Mouse (Mus musculus): Measurements from ENCODE around the gene Snx1.

The Snx1 gene

DNA sequence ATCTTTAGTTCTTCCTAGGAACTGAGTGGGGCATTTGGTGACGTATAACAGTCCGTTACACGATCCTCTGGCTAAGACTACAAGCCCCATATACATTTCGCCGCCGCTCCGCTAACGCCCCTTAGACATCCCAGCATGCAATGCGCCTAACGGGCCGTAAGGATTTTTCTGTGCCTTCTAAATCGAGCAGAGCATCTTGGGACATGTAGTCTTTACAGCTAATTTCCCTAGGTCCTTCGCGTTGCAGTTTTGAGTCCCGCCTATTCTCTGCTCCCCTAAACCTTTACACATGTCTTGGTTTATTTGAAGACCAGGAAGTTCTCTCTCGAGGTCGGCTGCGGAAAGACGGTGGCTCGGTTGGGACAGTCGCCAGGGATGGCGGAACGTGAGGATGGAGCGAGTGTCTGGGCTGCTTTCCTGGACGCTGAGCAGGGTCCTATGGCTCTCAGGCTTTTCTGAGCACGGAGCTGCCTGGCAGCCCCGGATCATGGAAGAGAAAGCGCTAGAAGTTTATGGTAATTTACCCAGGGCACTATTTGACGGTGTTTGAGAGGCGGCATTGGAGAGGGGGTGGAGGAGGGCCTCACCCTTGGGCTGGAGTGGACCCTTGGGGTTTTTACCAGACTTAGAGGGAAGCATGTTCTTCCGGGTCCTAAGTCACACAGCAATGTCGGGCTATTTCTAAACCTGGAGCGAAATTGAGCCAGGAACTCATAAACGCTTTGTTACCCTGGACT, at the start of gene Snx1, which contains the start of gene Ciao2a:
Gene Snx1, minus strand, starts transcription at position 132 of the 737 bp plus-strand sequence.
Gene Ciao2a, plus strand, starts transcription at position 156 of the 737 bp plus-strand sequence.
- peak; percentile 87 for DNase-seq (ENCODE audit: extremely low spot score, low spot score)

DNA sequence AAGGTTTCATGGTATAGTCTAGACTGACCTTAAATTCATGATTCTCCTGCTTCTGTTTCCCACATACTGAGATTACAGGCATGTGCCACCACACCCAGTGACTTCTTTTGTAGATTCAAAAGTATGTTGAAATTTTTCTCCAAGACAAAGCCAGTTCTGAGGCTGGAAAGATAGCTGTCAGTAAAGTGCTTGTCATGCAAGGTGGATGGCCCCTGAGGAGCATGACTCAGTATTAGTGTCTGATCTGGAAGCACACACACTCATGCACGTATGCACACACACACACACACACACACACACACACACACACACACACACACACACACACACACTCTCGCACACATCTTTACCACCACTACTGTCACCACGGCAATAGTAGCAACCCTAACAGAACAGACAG, 48.6 kb upstream of the Snx1 start:
- no peak for DNase-seq (ENCODE audit: extremely low spot score, low spot score)

DNA sequence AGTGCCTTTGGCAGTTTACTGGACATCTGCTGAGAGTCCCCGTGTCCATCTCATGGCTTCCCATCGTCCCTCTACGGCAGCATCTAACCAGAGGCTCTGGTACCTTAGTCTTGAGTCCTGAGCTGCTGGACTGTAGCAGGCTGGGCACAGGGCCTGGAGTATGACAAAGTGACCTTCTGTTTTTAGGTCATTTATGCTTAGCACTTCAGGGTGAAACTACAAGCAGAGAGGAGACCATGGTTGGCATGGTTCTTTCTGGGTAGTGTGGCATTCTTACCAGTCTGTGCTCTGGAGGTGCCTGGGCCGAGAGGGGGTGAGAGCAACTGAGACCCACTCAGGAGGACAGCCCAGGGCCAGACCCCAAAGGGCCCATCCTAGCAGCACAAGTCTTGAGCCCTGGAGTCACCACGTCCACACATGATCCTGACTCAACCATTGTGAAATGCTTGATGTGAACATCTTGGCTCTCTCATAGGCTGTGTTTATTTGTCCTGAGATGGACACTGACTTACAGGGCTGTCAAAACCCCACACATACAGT, 47.0 kb upstream of the Snx1 start:
- no peak for DNase-seq (ENCODE audit: extremely low spot score, low spot score)

DNA sequence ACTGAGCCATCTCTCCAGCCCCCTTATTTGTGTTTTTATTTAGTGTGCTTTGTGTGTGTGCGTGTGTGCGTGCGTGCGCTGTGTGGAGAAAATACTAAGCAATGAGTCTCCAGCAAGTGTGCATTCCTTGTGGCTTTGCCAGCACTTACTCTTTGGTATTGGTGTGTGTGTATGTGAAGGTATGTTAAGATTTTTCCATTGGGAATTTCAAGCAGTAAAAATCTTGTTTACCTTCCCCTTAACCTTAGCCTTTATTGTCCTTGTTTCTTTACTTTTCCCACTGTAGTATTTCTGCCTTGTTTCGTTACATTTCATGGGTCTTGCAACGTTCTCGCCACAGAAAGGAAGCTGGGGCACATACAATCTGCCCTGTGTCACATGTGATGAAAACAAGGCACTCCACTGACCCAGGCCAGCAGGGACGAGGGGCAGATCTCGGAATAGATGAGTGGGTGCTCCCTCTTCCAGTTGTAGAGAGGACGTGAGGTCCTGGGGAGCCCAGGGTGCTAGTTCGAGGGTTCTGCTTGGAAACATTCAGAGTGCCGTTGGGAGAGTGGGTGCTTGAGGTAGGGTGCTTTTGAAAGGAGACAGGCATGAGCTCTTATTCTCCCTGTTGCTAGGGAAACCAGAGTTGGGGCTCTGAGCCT, 45.0 kb upstream of the Snx1 start:
- DNase-seq (ENCODE audit: extremely low spot score, low spot score) = no peak

DNA sequence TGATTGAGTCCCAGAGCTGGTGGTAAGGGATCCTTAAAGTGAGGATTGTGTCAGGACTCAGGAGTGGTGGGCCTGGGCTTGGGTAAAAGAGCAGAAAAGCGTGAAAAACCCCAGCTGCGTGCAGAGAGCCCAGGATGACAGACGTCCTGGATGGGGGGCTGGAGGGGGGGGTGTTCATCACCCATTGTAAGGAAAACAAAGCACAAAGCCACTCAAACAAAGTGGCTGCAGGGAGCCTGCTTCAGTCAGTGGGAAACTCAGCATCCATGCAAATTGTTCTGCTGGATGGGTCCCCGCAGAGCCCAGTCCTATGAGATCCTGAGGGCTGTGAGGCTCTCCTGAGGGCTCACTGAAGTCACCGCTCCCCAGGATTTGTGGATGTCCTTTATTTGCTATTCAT, 44.1 kb upstream of the Snx1 start:
- peak; percentile 37 for DNase-seq (ENCODE audit: extremely low spot score, low spot score)

DNA sequence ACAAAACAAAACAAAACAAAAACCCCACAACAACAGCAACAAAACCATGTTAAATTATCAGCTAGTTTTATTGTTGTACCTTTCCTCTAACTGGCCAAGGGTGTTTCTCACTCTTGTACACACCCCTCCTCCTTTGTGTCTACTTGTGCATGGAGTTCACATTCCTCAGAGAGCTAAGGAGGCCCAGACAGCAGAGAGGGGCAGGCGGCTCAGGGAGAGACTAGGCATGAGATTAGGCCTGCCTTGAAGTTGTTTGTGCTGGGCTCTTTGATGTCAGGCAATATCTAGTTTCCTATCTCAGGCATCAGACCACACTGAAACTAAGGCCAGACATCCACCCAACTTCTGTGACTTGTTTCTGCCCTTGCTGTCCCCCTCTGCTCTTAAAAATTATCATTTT, 41.8 kb upstream of the Snx1 start:
- no peak for DNase-seq (ENCODE audit: extremely low spot score, low spot score)

DNA sequence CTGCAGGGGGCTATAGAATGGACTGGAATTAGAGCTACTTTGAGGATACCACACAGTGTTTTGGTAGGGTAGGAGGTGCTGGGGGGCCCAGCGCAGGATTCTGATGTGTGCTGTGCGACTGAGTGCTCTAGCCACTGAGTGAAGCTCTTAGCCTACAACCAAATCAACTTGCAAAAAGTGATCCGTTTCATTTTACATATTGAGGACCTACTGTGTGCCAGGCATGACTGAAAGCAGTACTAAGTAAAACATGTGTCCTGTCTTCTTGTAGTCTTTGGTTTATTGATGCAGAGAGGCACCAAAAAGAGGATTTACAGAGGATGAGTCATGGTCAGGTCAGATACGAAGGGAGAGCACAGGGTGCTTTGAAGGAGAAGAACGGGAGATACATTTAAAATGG, 40.8 kb upstream of the Snx1 start:
- DNase-seq (ENCODE audit: extremely low spot score, low spot score) = no peak

DNA sequence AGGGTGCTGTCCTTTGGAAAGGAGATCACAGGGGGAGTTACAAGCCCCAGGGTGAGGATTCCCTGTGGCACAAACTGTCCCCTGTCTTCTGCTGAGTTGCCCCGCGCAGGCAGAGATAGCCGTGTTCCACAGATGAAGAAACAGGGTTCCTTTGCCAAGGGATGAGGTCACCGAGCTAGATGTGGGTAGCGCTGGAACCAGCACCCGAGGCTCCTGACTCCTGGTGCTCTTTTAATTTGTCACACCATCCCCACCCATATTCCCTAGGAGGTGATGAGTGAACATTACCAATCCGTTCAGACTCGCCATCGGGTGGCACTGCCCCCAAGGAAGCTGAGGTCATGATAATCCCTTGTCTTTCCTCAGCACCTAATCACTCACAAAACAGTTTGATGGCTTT, 36.6 kb upstream of the Snx1 start:
- no peak for DNase-seq (ENCODE audit: extremely low spot score, low spot score)

DNA sequence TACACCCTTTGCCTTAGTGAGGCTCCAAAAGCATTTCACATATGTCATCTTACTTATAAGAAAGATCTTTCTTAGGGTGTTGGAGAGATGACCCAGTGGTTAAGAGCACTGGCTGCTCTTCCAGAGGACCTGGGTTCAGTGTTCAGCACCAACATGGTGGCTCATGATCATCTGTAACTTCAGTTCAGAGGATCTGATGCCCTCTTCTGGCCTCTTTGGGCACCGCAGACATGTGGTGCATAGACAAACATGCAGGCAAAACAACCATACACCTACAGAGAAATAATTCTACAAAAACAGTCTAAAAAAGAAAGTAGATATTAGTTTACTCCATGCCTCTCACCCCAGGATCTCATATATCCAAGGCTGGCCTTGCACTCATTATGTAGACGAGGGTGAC, 33.8 kb upstream of the Snx1 start:
- DNase-seq (ENCODE audit: extremely low spot score, low spot score) = no peak

DNA sequence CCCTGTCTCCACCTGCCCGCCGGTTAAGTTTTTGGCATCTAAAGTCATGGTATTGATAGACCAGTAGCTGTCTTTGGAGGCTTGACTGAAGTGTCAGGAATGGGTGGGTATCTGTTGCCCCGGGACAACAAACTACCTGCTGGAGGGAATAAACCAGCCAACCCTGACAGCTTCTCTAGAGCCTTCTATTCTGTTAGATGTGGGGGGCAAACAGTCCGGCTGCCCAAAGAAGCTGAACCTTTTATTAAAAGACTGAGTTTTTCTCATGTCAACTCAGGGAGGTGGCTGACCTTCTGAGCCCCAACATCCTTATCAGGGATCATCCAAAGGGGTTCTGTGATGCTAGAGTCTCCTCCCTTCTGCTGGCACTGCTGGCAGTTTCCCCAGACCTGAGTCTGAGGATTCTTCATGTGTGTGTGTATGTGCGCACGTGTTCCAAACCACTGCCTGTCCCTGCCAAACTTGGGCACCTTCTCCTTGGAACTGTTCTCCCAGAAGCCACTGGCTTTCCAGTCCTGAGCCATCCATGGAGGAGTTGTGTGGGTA, 32.6 kb upstream of the Snx1 start:
- DNase-seq (ENCODE audit: extremely low spot score, low spot score) = no peak

DNA sequence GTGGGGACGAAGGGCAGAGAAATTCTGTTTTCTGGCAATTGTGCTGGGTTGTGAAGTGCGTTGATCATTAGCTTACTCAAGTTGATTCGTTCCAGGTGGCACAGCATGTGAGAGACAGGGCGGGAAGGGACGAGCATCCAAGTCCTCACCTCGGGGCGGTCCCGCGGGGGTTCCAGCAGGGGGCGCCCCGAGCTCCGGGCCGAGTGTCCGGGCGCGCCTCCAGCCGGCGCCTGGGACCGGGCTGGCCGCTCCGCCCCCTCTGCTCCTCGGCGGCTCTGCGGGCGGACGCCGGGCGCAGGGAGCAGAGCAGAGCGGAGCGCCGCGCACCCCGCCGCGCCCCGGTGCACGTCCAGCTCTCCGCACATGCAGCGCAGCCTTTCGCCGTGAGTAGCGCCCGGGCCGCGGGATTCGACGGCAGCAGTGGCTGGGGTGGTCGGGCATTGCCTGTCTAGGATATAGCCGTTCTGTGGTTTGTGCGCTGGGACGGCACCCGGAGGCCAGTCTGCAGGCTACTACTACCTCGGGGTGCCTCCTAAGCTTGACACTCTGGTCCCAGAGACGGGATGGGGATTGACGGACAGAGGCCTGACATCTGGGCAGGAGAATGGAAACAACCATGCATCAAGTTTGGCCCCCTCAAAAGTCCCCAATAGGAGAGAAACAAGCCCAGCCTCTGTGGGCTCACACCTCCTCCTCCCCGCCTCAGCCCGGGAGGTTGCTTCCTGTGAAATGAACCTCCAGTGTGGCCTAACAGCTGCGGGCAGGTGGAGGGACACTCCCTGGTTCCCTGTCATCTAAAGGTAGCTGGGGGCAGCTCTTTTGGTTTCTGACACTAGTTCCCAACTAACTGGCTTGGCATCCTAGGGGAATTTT, 31.8 kb upstream of the Snx1 start, which contains the start of gene Dapk2:
Gene Dapk2, plus strand, starts transcription at position 266 of the 873 bp plus-strand sequence.
- peak; percentile 81 for DNase-seq (ENCODE audit: extremely low spot score, low spot score)

DNA sequence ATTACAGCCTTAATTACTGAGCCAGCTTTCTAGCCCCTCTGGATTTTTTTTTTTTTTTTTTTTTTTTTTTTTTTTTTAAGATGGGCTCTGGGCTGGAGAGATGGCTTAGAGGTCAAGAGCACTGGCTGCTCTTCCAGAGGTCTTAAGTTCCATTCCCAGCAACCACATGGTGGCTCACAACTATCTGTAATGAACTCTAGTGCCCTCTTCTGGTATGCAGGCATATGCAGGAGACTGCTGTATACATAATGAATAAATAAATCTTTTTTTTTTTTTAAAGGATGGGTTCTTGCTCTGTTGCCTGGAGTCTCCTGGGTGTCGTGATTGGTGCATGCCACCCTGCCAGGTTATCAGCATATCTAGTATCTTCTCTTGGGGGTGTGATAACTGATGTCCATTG, 29.1 kb upstream of the Snx1 start:
- DNase-seq (ENCODE audit: extremely low spot score, low spot score) = no peak

DNA sequence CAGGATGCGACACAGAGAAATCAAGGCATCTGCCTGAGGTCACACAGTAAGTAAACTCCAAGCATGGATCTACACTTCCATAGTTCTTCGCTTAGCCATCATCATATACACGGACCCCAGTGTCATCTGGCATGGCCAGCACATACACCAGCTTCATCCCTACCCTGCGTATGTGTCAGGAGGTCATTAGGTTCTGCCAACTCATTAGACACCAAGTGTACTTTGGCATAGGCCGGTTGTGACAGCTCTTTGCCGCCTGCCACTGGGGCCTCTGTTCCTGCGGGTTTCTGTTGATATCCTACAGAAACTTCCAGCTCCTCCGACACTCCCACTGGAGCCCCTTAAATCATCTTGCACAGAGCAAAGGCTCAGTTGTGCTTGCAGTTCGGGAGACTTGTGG, 27.6 kb upstream of the Snx1 start:
- DNase-seq (ENCODE audit: extremely low spot score, low spot score) = no peak

DNA sequence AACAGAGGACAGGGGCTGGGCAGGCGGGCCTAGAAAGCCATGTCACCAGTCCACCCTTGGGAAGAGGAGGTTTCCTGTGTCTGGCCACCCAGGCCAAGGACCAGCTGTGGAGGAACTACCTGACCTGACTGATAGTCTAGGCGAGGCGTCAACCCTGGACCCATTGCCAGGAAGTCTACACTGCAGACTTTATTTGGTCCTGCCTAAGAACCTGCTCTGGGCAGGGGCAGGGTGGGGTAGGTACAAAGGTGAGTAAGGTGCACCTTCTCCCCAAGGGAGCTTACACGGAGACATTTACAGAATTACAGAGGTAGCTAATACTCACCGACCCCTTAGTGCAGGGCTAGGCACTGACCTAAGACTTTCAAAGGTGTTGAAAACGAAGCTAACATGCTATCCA, 27.2 kb upstream of the Snx1 start:
- no peak for DNase-seq (ENCODE audit: extremely low spot score, low spot score)

DNA sequence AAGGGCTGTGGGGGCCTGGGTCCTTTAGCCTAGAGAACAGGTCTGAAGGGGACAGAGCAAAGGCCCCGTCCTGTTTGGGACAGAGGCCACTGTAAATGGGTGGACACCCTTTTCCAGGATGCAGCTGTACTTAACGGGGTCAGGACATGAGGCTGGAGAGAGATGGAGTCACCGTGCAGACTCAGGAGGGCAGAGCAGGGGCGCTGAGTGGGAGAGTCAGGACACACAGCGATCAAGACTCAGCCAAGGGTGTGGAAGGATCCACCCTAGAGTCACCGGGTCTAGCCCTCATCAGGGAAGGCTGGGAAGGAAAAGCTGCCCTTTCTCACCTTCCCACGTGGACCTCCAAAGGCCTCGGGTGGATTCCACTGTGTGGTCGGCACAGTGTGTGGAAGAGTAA, 25.6 kb upstream of the Snx1 start:
- DNase-seq (ENCODE audit: extremely low spot score, low spot score) = no peak

DNA sequence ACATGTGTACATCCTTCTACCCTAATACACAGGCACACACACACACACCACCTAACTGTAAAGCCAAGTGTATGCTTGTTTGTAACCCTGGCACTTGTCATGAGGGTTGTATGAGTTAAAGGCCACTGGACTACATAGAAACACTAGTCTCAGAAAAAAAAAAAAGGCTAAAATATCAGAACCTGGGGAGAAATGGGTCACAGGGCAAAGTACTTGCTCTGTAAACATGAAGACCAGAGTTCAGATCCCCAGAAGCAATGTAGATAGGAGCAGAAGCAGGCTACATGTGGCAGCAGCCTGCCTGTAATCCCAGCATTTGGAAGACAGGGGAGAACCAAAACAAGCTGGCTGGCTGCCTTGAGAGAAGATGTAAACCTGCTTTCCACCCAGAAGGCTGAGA, 19.8 kb upstream of the Snx1 start:
- no peak for DNase-seq (ENCODE audit: extremely low spot score, low spot score)

DNA sequence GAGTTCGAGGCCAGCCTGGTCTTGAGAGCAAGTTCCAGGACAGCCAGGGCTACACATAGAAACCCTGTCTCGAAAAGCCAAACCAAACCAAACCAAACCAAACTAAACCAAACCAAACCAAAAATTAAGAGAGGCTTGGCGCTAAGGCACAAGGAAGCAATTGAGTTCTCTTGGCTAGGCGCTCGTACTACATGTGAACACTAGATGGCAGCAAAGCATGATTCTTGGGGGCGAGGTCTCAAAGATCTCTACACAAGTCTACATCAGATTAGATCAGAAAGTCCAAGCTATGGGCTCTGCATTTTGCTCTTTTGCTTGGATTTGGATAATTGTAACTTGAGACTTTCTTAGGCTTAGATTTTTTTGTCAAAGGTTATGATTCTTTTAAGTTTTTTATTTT, 17.9 kb upstream of the Snx1 start:
- DNase-seq (ENCODE audit: extremely low spot score, low spot score) = peak; percentile 71

DNA sequence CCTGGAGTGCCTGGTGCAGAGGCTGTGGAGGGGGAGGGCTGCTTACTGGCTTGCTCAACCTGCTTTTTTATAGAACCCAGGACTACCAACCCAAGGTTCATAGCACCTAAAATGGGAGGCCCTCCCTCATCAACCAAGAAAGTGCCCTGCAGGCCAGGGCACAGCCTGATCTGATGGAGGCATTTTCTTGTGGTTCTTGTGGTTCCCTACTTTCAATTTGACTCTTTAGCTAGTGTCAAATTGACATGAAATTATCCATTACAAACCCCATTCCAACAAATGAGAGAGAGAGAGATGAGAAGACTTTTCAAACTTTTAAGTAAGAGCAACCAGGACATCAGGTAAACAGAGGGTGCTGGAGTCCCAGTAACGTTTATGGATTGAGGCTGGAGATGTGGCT, 15.9 kb upstream of the Snx1 start:
- DNase-seq (ENCODE audit: extremely low spot score, low spot score) = no peak

DNA sequence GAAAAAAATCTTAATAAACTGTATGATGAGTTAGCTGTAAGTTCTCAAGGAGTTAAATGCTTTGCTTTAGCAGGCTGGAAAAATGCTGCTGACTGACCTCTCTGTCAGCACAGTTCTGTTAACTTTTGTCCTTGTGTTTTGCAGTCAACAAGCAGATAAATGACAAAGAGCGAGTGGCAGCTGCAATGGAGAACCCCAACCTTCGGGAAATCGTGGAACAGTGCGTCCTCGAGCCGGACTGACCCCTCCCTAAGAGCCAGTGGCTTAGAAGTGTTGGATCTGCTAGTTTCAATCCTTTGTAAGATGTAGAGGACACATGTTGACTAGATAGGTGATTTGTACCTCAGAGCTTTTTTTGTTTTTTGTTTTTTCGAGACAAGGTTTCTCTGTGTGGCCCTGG, 11.8 kb upstream of the Snx1 start:
- DNase-seq (ENCODE audit: extremely low spot score, low spot score) = no peak

DNA sequence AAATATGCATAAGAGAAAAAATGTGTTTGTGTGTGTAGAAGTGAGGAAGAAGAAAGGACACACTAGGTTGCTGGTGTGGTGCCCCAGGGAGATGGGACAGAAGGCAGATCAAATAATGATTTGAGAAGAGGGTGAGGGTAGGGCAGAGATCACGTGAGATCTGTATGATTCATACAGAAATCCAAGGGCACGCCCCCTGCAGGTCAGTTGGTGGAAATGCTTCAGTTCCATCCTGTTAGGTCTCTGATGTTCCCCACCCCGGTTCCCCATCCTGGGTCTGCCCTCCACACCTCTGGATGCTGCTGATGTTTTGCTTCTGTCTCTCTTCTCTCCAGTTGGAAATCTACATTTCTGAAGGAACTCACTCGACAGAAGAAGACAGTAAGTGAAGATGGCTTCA, 9.6 kb upstream of the Snx1 start:
- no peak for DNase-seq (ENCODE audit: extremely low spot score, low spot score)

DNA sequence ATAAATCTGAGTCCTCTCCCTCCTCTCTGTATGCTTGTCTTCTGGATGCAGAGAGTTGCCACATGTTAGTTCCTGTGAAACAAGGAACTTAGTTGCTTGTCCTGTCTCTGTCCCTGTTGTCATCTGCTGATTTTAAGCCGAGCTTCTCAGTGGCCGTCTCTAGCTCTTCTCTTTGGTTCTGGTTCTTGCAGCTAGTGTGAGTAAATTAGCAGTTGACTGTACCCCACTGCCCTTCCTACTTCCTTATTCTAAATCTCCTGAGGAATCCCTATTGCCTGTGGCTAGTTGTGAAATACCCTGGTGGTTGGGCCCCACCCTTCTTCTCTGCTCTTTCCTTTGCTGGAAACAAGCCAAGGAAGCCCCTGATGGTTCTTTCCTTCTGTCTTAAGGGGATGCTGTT, 5.1 kb upstream of the Snx1 start:
- no peak for DNase-seq (ENCODE audit: extremely low spot score, low spot score)

DNA sequence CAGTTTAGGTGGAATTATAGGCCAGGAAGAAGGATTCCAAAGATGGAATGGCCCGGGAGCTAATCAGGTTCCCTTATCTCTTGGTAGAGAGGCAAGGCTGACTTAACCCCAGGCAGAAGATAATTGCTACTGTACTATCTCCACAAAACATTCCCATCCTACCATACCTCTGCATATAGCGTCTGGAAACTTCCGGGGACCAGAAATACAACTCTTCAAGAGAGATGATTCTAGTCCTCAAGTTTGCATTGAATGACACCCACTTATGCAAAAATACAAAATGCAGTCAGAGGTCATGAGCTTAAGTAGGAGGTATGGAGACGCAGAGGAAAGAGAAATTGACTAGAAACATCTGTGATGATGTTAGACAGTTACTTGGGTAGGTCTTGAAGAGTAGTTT, 1.5 kb upstream of the Snx1 start:
- no peak for DNase-seq (ENCODE audit: extremely low spot score, low spot score)

All from neural tube, embryonic 10.5 days (tissue).